Mouse (Mus musculus) brain, adult 10 weeks (tissue): ENCODE results near the gene Gm21854. TPM values are rescaled to one million over a fixed set of nuclear protein-coding genes. Genes with fewer than 3 reads are reported as not detected.

ENCODE experiments used
- polyA plus RNA-seq: library from polyadenylated mRNA; stranded (reverse); fragments of 350-450 nt; fragmentation: Illumina TruSeq; extraction: RNeasy Lipid Tissue Mini Kit (QIAGEN cat#74804); gene quantifications from one replicate; pipeline ENCODE4 v1.2.3, GENCODE M21; 2015; ENCODE audit warnings: low read depth, low replicate concordance

Gene Gm21854
- polyA plus RNA-seq = not detected

GRCm38 (mm10) chrY:5656686-5657085 lies at the start of gene Gm21854:
TSS of gene Gm21854 (plus strand) at chrY:5656986.

Other genes starting within 250 kb of the Gm21854 start
- not detected for gene Gm20914, start 69.0 kb downstream of the Gm21854 start, polyA plus RNA-seq
- not detected for gene Gm28171, start 136.4 kb downstream of the Gm21854 start, polyA plus RNA-seq